Mouse (Mus musculus) cerebellum, postnatal 4 days (tissue): ENCODE data around the gene Osbp.
A peak's percentile ranks its signal among the peaks of the same experiment; 100 is the strongest.

Experiments
- DNase-seq, 2 experiments: peaks; one replicate each; pipeline ENCODE4 v3.0.0; 2022; ENCODE audit warnings: low spot score in 2 of 2, mixed read lengths in 1 of 2

Gene Osbp

GRCm38 (mm10) chr19:12010916-12011559 is 45.3 kb downstream of the Osbp start:
- peak in 1 of 2 experiments; percentile 74 for DNase-seq

- DNase-seq: peak; percentile 76 to 90
Observed at GRCm38 (mm10) chr19:12011560-12012556, 46.1 kb downstream of the Osbp start.

GRCm38 (mm10) chr19:12012615-12013014 is 46.9 kb downstream of the Osbp start:
- no peak for DNase-seq

GRCm38 (mm10) chr19:12013228-12013627 is 47.5 kb downstream of the Osbp start:
- no peak for DNase-seq

GRCm38 (mm10) chr19:12015708-12016107 is 50.0 kb downstream of the Osbp start:
- DNase-seq: no peak

- DNase-seq: no peak
Observed at GRCm38 (mm10) chr19:12016192-12016591, 50.5 kb downstream of the Osbp start.

GRCm38 (mm10) chr19:12024149-12024548 is 58.4 kb downstream of the Osbp start:
- no peak for DNase-seq

GRCm38 (mm10) chr19:12025333-12025732 is 59.6 kb downstream of the Osbp start:
- DNase-seq: no peak

GRCm38 (mm10) chr19:12026606-12027005 is 60.9 kb downstream of the Osbp start:
- no peak for DNase-seq

GRCm38 (mm10) chr19:12037727-12038126 is 72.0 kb downstream of the Osbp start:
- no peak for DNase-seq

- no peak for DNase-seq
Observed at GRCm38 (mm10) chr19:12041217-12041616, 75.5 kb downstream of the Osbp start, which contains the start of gene Olfr1423. Gene Olfr1423 (minus strand): TSS chr19:12041317.

GRCm38 (mm10) chr19:12043163-12043562 is 77.4 kb downstream of the Osbp start:
- DNase-seq: no peak
